ENCODE assay signal across 28 mouse cellular contexts in the genomic region with DNA sequence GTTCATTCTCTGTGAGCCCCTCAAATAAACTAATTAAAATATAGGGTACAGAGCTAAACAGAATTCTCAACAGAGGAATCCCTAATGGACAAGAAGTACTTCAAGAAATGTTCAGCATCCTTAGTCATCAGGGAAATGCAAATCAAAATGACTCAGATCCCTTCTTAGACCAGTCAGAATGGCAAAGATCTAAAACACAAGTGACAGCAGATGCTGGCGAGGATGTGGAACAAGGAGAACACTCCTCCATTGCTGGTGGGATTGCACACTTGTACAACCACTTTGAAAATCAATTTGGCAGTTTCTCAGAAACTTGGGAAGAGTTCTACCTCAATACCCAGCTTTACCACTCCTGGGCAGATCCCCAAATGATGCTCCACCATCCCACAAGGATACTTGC. TPM values are rescaled to one million over a fixed set of nuclear protein-coding genes. Genes with fewer than 3 reads are reported as not detected.
DNase-seq lines count a peak whose midpoint lies in the region; ATAC-seq and TF ChIP-seq lines count a peak whose summit lies in the region.
"Had no signal": no experiment of that assay in that cellular context is flagged by ENCODE, and none has a peak within 500 bp of the region (broad histone marks: within the 10 kb centered on the region; RNA-seq: fewer than 3 reads in every experiment).

No protein-coding gene starts in this region.

- no peak overlapping the region for H3K4me3 ChIP-seq in CH12.LX (replicated peaks in 1 of 3; ENCODE audit: low read depth in 2 of 3, low read length in 2 of 3, poor library complexity in 1 of 3)
- H3K4me3 ChIP-seq: embryonic facial prominence, embryonic 13.5 days; embryonic facial prominence, embryonic 15.5 days; erythroblast, embryonic 14.5 days; forebrain, embryonic 10.5 days; forebrain, embryonic 12.5 days had no signal

- no peaks in the 10 kb centered on the region for H3K9me3 ChIP-seq in CH12.LX (replicated peaks; ENCODE audit: low read length)
- H3K9me3 ChIP-seq: embryonic facial prominence, embryonic 13.5 days; embryonic facial prominence, embryonic 15.5 days; forebrain, embryonic 10.5 days; forebrain, embryonic 12.5 days had no signal

- peak; percentile 22 for DNase-seq in heart, adult 11 months
- no peak for DNase-seq in heart, postnatal 4 days
- peak; percentile 8 for DNase-seq in right cerebral cortex, adult 18-20 months
- no peak for DNase-seq in right cerebral cortex, postnatal 25 days
- peak; percentile 10 for DNase-seq in CH12.LX (ENCODE audit: extremely low read depth)
- DNase-seq in telencephalon, adult 2 months (ENCODE audit: low read depth, low spot score) = peak; percentile 15
- DNase-seq in T-cell, adult 2 months (ENCODE audit: low spot score) = no peak
- DNase-seq: adrenal gland, adult 8-10 months; adrenal gland, postnatal 14 days; adrenal gland, postnatal 36 days; B cell, adult 2 months; cerebellum, adult 11 months; cerebellum, adult 18-20 months; cerebellum, adult 8-10 months; cerebellum, adult 9-11 months; cerebellum, postnatal 14 days; cerebellum, postnatal 36 days; embryo, embryonic 11 days had no signal

- no peaks in the 10 kb centered on the region for H3K79me2 ChIP-seq in CH12.LX (replicated peaks; ENCODE audit: control insufficient read depth, extremely low read depth, insufficient read depth, poor library complexity, severe bottlenecking)

- no peak for TF ChIP-seq EP300 in CH12.LX (IDR thresholded peaks at IDR 0.05; ENCODE audit: low read length)

- ATAC-seq in granulocyte monocyte progenitor cell, adult 5-6 weeks (replicated peaks; ENCODE audit: poor library complexity, severe bottlenecking) = no peak
- ATAC-seq: activated CD4-positive, CD25-positive, alpha-beta regulatory T cell, adult 4 months; CD4-positive, CD25-positive, alpha-beta regulatory T cell, adult 4 months; forebrain, embryonic 14.5 days; forebrain, embryonic 16.5 days had no signal

- peaks cover 9 to 52% of the 10 kb centered on the region in 2 experiments for H3K36me3 ChIP-seq in CH12.LX (replicated peaks in 1 of 2; ENCODE audit: control insufficient read depth in 1 of 2, insufficient read depth in 1 of 2, low read length in 1 of 2)
- H3K36me3 ChIP-seq: embryonic facial prominence, embryonic 15.5 days had no signal

- no peak for TF ChIP-seq POLR2A in CH12.LX (IDR thresholded peaks at IDR 0.05; ENCODE audit: low read depth, low read length)

- H3K4me2 ChIP-seq in CH12.LX (ENCODE audit: insufficient read depth, low read depth, poor library complexity, severe bottlenecking) = no peak overlapping the region
- H3K4me2 ChIP-seq: embryonic facial prominence, embryonic 13.5 days; embryonic facial prominence, embryonic 15.5 days; forebrain, embryonic 12.5 days had no signal

- H3K27ac ChIP-seq in CH12.LX (ENCODE audit: insufficient read depth, low read depth) = no peak overlapping the region
- H3K27ac ChIP-seq: embryonic facial prominence, embryonic 13.5 days; embryonic facial prominence, embryonic 15.5 days; forebrain, embryonic 10.5 days; forebrain, embryonic 12.5 days had no signal

- no peak overlapping the region for H3K9ac ChIP-seq in CH12.LX (ENCODE audit: insufficient read depth, low read depth)
- H3K9ac ChIP-seq: embryonic facial prominence, embryonic 13.5 days; embryonic facial prominence, embryonic 15.5 days; forebrain, embryonic 12.5 days had no signal

- H3K27me3 ChIP-seq in CH12.LX (replicated peaks) = no peaks in the 10 kb centered on the region
- H3K27me3 ChIP-seq: embryonic facial prominence, embryonic 13.5 days; embryonic facial prominence, embryonic 15.5 days; forebrain, embryonic 12.5 days had no signal

- H3K4me1 ChIP-seq in CH12.LX (ENCODE audit: control insufficient read depth in 1 of 2, insufficient read depth in 2 of 2) = peaks cover 0 to 7% of the 10 kb centered on the region in 2 experiments; a peak in 1 of 4 replicates
- H3K4me1 ChIP-seq: embryonic facial prominence, embryonic 13.5 days; embryonic facial prominence, embryonic 15.5 days; forebrain, embryonic 10.5 days; forebrain, embryonic 12.5 days had no signal

- no peak for TF ChIP-seq RAD21 in CH12.LX (IDR thresholded peaks at IDR 0.05; ENCODE audit: low read depth, low read length)

- dilution Hi-C loops in CH12.LX (cut with MboI; ENCODE audit: extremely low pct_ligation_motif_present, extremely low pct_unique_long_range_greater_than_20kb, low sequenced_read_pairs) = no loop called here

- TF ChIP-seq CTCF in CH12.LX (conservative IDR thresholded peaks at IDR 0.05 in 1 of 2, IDR thresholded peaks at IDR 0.05 in 1 of 2; ENCODE audit: low read depth in 2 of 2, low read length in 2 of 2) = no peak

- in situ Hi-C loops in CH12.LX (cut with MboI; ENCODE audit: low pct_ligation_motif_present, low pct_unique_long_range_greater_than_20kb, low sequenced_read_pairs) = no loop called here

TF ChIP-seq in CH12.LX, 34 proteins besides CTCF, POLR2A, EP300 and RAD21:
- TF ChIP-seq NELFE (IDR thresholded peaks at IDR 0.05; ENCODE audit: low read depth, low read length) (no peak), ETS1 (conservative IDR thresholded peaks at IDR 0.05; ENCODE audit: low read depth, low read length) (no peak), ZKSCAN1 (IDR thresholded peaks at IDR 0.05; ENCODE audit: borderline replicate concordance, low read depth, low read length) (no peak), BHLHE40 (IDR thresholded peaks at IDR 0.05; ENCODE audit: low read depth, low read length) (no peak), NRF1 (IDR thresholded peaks at IDR 0.05; ENCODE audit: low read depth, low read length) (no peak), SIN3A (IDR thresholded peaks at IDR 0.05; ENCODE audit: low read length) (no peak)

RNA-seq across cellular contexts. Expression of gene Depdc1b, which starts 57.1 kb away (rescaled TPM):
- total RNA-seq in heart, postnatal 4 days (2021) = 1 to 10 TPM; 4.7 to 8.2 TPM
- total RNA-seq in CH12.LX (2012; rRNA removed) = 11.1 and 12.8 TPM in 2 replicates
- total RNA-seq in CH12.LX (2014; rRNA removed) = 16.3 and 17.8 TPM in 2 replicates
- polyA plus RNA-seq in CH12.LX (2012; ENCODE audit: insufficient read length, low read depth) = 13.8 and 15.7 TPM in 2 replicates
- 8.9 and 16.0 TPM in 2 replicates for total RNA-seq in granulocyte monocyte progenitor cell, adult 5-6 weeks (2014; fragmentation: Nextera tagmentation)
- total RNA-seq in granulocyte monocyte progenitor cell, adult 5-6 weeks (2017) = 29.1 and 29.3 TPM in 2 replicates

Comparison
In these comparisons a context has a peak if more than half of its experiments do, and no peak if none do; other contexts are left out.
1. DNase-seq: peak in heart, adult 11 months (single experiment), right cerebral cortex, adult 18-20 months (single experiment), CH12.LX (single experiment) and telencephalon, adult 2 months (single experiment); none in heart, postnatal 4 days (single experiment), right cerebral cortex, postnatal 25 days (single experiment) and T-cell, adult 2 months (single experiment).